Mouse (Mus musculus) intestine, postnatal 0 days (tissue): ENCODE measurements around the gene Myo1d. TPM values are rescaled to one million over a fixed set of nuclear protein-coding genes. Genes with fewer than 3 reads are reported as not detected.
A peak's percentile ranks its signal among the peaks of the same experiment; 100 is the strongest.

Source experiments
- ATAC-seq: fragments of 200-750 bp; cut with Nextera tagmentation; 2 replicates; pipeline ENCODE4 v1.8.0; 2017; ENCODE audit warnings: mild to moderate bottlenecking, moderate TSS enrichment, moderate library complexity
- H3K27ac ChIP-seq: fragments of 300-500 bp; sonication (generic); 2 replicates; pipeline ENCODE4 v1.5.1; 2014; ENCODE audit warnings: mild to moderate bottlenecking, low read depth, low read length, moderate library complexity
- H3K27me3 ChIP-seq: fragments of 300-500 bp; sonication (generic); replicated peaks from 2 replicates; pipeline ENCODE4 v1.6.1; 2014; ENCODE audit warnings: low read length, mixed read lengths; ENCODE audit not compliant: control insufficient read depth, insufficient read depth
- H3K36me3 ChIP-seq: fragments of 300-500 bp; sonication (generic); 2 replicates; pipeline ENCODE4 v1.6.1; 2014; ENCODE audit warnings: mild to moderate bottlenecking, moderate library complexity; ENCODE audit not compliant: control insufficient read depth, insufficient read depth
- H3K4me1 ChIP-seq: fragments of 300-500 bp; sonication (generic); replicated peaks from 2 replicates; pipeline ENCODE4 v1.6.1; 2014; ENCODE audit warnings: antibody characterized with exemption, low read length, mixed read lengths; ENCODE audit not compliant: control insufficient read depth, insufficient read depth
- H3K4me2 ChIP-seq: fragments of 300-500 bp; sonication (generic); replicated peaks from 2 replicates; pipeline ENCODE4 v1.6.1; 2014; ENCODE audit warnings: low read depth, mild to moderate bottlenecking, moderate library complexity
- H3K4me3 ChIP-seq: fragments of 300-500 bp; sonication (generic); 2 replicates; pipeline ENCODE4 v1.5.1; 2014; ENCODE audit warnings: low read depth, low read length
- H3K9ac ChIP-seq: fragments of 300-500 bp; sonication (generic); 2 replicates; pipeline ENCODE4 v1.6.1; 2014; ENCODE audit warnings: mild to moderate bottlenecking, low read depth, low read length
- H3K9me3 ChIP-seq: fragments of 300-500 bp; sonication (generic); 2 replicates; pipeline ENCODE4 v1.6.1; 2016; ENCODE audit warnings: mixed run types; ENCODE audit not compliant: control insufficient read depth
- CTCF ChIP-seq: sonication (generic); IDR thresholded peaks from 2 replicates; pipeline ENCODE4 v1.5.1; 2016; ENCODE audit warnings: low read depth, mild to moderate bottlenecking, control low read depth, antibody characterized with exemption, moderate library complexity
- WGBS: fragments of 180-500 bp; shearing (Covaris S2); extraction: QIAGEN DNeasy Blood & Tissue Kit; methylation state at CpG from one replicate; pipeline ENCODE4 v1.1.7; 2014; 5-methylcytosine and 5-hydroxymethylcytosine counted together
- polyA plus RNA-seq: library from polyadenylated mRNA; unstranded; fragments of >200 nt; fragmentation: Nextera tagmentation; extraction: Ambion mirVana; gene quantifications from 2 replicates; pipeline ENCODE4 v1.2.1, GENCODE M21; 2015

Gene Myo1d
- polyA plus RNA-seq, 1 experiment from 2014 or later: 57.2 TPM

- Histone ChIP-seq H3K4me2 (no peak overlapping the region), H3K9ac (no peak overlapping the region), H3K9me3 (no peaks in the 10 kb centered on the region), H3K36me3 (no peaks in the 10 kb centered on the region), H3K4me3 (no peak overlapping the region), H3K4me1 (no peaks in the 10 kb centered on the region), H3K27ac (no peak overlapping the region), H3K27me3 (no peaks in the 10 kb centered on the region)
- WGBS: 37% methylated on average over 4 of the region's 4 CpGs
- TF ChIP-seq CTCF: no peak
- no peak for ATAC-seq
These were observed 79.2 kb downstream of the Myo1d start for GRCm38 (mm10) chr11:80700611-80701010.

GRCm38 (mm10) chr11:80698721-80699120 lies 81.1 kb downstream of the Myo1d start:
- no peak overlapping the region for H3K4me3 ChIP-seq
- WGBS: 68% methylated on average over 3 of the region's 3 CpGs
- H3K9me3 ChIP-seq: no peaks in the 10 kb centered on the region
- no peaks in the 10 kb centered on the region for H3K27me3 ChIP-seq
- no peak for TF ChIP-seq CTCF
- H3K4me2 ChIP-seq: no peak overlapping the region
- ATAC-seq: no peak
- no peak overlapping the region for H3K9ac ChIP-seq
- no peak overlapping the region for H3K27ac ChIP-seq
- H3K36me3 ChIP-seq: no peaks in the 10 kb centered on the region
- no peaks in the 10 kb centered on the region for H3K4me1 ChIP-seq

DNA sequence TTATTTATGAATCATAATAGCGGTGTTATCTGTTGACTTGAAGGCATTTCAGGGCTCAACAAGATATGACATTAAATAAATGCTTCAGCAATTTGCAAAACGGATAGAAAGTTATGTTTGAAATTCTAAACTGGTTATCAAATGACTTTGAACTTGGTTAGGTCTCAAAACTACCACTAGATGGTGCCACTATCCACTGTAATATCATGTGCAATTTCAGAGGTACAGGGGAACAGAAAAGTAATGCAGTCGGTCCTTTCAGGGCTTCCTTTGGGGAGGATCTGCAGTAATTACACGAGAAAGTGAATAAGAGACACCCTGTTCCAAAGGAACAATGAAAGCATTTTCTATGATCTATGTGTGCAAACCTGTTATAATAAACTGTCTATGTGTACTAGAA lies 83.5 kb downstream of the Myo1d start:
- Histone ChIP-seq H3K27me3 (no peaks in the 10 kb centered on the region), H3K36me3 (no peaks in the 10 kb centered on the region; the same call in 1 of the 2 replicates), H3K4me1 (no peaks in the 10 kb centered on the region), H3K27ac (no peak overlapping the region), H3K4me3 (no peak overlapping the region), H3K4me2 (no peak overlapping the region), H3K9me3 (no peaks in the 10 kb centered on the region), H3K9ac (no peak overlapping the region)
- peak; percentile 85 for TF ChIP-seq CTCF
- 6% methylated on average over 4 of the region's 4 CpGs for WGBS
- ATAC-seq: no peak

DNA sequence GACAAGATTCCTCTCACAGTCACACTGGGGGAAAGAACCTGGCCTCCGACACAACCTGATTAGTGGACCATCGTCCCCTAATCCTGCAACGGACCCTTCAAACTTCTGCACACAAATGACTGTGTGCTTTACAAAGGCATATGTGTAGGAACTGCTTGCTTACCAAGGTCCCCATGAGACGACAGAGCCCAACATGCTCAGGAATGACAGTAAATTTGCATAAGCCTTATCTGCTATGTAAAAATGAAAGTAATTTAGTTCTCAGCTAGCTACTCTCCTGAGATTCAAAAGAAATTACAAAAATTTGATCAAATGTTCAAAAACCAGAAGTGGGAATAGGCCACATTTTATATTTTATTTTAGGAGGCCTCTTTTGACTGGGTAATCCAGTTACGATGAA lies 95.2 kb downstream of the Myo1d start:
- no peak overlapping the region for H3K4me3 ChIP-seq
- TF ChIP-seq CTCF: no peak
- no peaks in the 10 kb centered on the region for H3K9me3 ChIP-seq
- no peaks in the 10 kb centered on the region for H3K4me1 ChIP-seq
- no peak overlapping the region for H3K27ac ChIP-seq
- H3K4me2 ChIP-seq: no peak overlapping the region
- H3K36me3 ChIP-seq: peaks cover 20% of the 10 kb centered on the region; the same call in 1 of the 2 replicates
- H3K9ac ChIP-seq: no peak overlapping the region
- no peak for ATAC-seq
- H3K27me3 ChIP-seq: no peaks in the 10 kb centered on the region
- 80% methylated on average over 5 of the region's 5 CpGs for WGBS

DNA sequence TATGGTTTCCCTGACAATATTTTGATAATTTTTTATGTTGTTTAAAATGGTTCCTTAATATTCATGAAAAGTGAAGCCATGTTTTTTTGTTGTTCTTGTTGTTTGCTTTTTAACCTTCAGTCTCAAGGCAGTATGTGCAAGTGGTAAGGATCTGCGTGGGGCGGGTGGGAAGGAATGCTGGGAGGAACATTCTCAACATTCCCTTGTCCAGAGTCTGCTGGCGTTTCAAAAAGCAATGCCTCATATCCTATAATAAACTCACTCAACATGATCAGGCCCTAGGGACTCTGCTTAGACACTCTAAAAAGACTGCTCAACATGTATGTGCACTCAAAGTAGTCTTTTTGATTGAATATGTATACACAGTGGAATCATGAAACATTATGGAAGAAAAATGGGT lies 97.1 kb downstream of the Myo1d start:
- WGBS: 36% methylated on average over 3 of the region's 3 CpGs
- Histone ChIP-seq H3K4me1 (no peaks in the 10 kb centered on the region), H3K4me2 (no peak overlapping the region), H3K9me3 (no peaks in the 10 kb centered on the region), H3K27me3 (no peaks in the 10 kb centered on the region), H3K36me3 (peaks cover 21% of the 10 kb centered on the region; the same call in 1 of the 2 replicates), H3K27ac (no peak overlapping the region), H3K4me3 (no peak overlapping the region), H3K9ac (no peak overlapping the region)
- ATAC-seq: no peak
- TF ChIP-seq CTCF: no peak

- ATAC-seq: no peak
- Histone ChIP-seq H3K4me2 (no peak overlapping the region), H3K9me3 (no peaks in the 10 kb centered on the region), H3K27ac (no peak overlapping the region), H3K27me3 (no peaks in the 10 kb centered on the region), H3K4me3 (no peak overlapping the region), H3K9ac (no peak overlapping the region), H3K36me3 (peaks cover 44% of the 10 kb centered on the region), H3K4me1 (no peaks in the 10 kb centered on the region)
- TF ChIP-seq CTCF: no peak
- WGBS: 57% methylated on average over 7 of the region's 7 CpGs
These were observed 106.8 kb downstream of the Myo1d start for GRCm38 (mm10) chr11:80673013-80673412.

DNA sequence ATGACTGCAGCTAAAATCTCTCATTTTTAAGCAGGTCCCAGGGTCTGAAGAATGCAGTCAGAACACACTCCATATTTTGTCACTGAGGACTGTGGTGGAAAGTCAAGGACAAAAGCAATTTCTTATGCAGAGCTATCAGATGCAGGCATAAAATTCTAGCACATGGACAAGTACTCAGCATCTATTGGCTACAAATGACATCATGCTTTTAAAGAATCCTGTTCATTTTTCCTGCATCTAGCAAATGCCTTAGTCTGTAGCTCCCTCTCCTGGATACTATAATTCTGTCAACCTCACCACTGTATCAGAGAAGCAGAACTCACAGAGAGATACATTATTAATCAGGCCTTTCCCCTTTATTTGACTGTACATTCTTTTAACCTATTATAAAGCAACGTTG lies 109.4 kb downstream of the Myo1d start:
- Histone ChIP-seq H3K4me1 (no peaks in the 10 kb centered on the region), H3K27ac (no peak overlapping the region), H3K4me3 (no peak overlapping the region), H3K36me3 (peaks cover 28% of the 10 kb centered on the region), H3K9me3 (no peaks in the 10 kb centered on the region), H3K4me2 (no peak overlapping the region), H3K27me3 (no peaks in the 10 kb centered on the region), H3K9ac (no peak overlapping the region)
- 45% methylated on average over 1 of the region's 1 CpGs for WGBS
- TF ChIP-seq CTCF: peak; percentile 81
- ATAC-seq: peak; percentile 49; the same call in 1 of the 2 replicates
